Mouse (Mus musculus): ENCODE measurements at regions not wholly inside any gene's neighbourhood (a gene's known extent, or its start where the extent isn't known, plus 50 kb on each side); places are given as distances from the start of the nearest gene placed in this dataset.

DNA sequence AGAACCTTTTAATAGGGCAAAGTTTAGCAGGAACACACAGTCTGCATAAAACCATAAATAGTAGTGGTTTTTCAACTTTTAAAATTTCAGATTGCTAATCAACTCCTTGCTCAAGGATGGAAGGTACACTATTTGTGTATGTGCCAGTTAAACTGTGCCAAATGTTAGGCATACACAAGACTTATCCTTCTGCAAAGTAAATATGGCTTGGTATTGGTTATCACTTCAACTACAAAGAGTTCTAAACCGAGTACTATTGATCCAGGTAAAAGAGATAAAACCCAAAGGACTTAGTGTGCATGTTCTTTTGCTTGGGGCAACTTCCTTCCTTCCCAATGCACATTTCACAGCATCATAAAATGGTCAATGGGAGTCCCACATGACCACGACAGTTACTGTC, 1200.2 kb downstream of the Gsdmc2 start:
- Histone ChIP-seq H3K27me3 (ENCODE audit: control insufficient read depth, insufficient read depth, low read depth, low read length) (no peaks in the 10 kb centered on the region), H3K9ac (ENCODE audit: low read depth, low read length) (no peak overlapping the region), H3K4me1 (ENCODE audit: control insufficient read depth, low read depth, low read length) (no peaks in the 10 kb centered on the region), H3K27ac (ENCODE audit: low read length) (no peak overlapping the region), H3K4me2 (ENCODE audit: low read depth, low read length) (no peak overlapping the region), H3K9me3 (replicated peaks; ENCODE audit: control insufficient read depth, low read length) (no peaks in the 10 kb centered on the region), H3K36me3 (ENCODE audit: control insufficient read depth, insufficient read depth) (no peaks in the 10 kb centered on the region), H3K4me3 (ENCODE audit: low read depth, low read length) (no peak overlapping the region)
- 41% methylated on average over 2 of the region's 2 CpGs for WGBS (ENCODE audit: insufficient replicate concordance)
- ATAC-seq (ENCODE audit: low read depth), result no peak

DNA sequence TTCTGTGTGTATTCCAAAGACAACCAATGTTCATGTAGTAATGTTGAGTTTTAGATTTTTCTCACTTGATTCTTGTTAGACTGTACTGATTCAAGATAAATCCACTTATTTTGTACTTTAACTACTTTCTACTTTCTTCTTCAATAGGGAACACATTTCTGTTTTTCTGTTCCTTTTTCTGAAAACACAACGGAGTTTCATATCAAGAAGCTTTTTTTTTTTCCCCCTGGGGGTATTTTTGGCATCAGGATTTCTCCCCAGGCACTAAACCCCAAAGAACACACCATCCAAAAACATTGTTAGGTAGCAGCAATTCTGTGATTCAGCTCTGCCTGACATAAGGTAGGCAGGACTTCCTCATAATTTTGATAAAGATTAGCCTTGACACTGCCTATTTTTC, 1200.7 kb downstream of the Gsdmc2 start:
- ATAC-seq (ENCODE audit: low read depth), result no peak
- Histone ChIP-seq H3K4me3 (ENCODE audit: low read depth, low read length) (no peak overlapping the region), H3K27me3 (ENCODE audit: control insufficient read depth, insufficient read depth, low read depth, low read length) (no peaks in the 10 kb centered on the region), H3K9me3 (replicated peaks; ENCODE audit: control insufficient read depth, low read length) (no peaks in the 10 kb centered on the region), H3K4me2 (ENCODE audit: low read depth, low read length) (no peak overlapping the region), H3K27ac (ENCODE audit: low read length) (no peak overlapping the region), H3K9ac (ENCODE audit: low read depth, low read length) (no peak overlapping the region), H3K4me1 (ENCODE audit: control insufficient read depth, low read depth, low read length) (no peaks in the 10 kb centered on the region), H3K36me3 (ENCODE audit: control insufficient read depth, insufficient read depth) (no peaks in the 10 kb centered on the region)
- 36% methylated on average over 1 of the region's 1 CpGs for WGBS (ENCODE audit: insufficient replicate concordance)

DNA sequence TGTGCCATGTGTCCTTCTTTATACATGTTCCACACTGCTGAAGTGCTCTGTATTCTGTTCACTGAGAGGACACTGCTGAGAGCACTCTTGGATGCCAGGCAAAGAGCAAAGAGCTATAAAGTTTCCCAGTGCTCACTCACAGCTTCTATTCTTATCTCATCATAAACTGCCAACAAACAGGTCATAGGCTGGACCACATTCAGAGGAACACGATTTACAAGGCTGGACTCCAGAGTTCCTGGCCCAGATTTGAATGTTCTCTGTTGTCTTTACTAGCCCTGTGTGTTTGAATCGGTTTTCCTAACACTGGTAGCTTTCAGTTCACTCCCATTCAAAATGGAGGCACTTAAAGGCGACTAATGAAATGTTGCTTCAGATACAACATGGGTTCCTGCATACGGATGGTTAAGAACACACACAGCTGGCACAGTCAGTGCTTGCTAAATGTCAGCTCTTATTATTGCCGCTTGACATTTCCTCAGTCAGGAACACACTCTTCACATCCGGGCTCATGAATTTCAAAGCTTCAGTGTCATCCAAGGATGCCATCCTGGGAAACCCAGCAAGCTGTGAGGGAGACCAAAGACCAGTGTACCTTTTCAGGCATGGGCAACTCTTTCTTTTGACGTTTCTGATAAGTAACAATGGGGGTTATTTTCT, 1203.8 kb downstream of the Gsdmc2 start:
- Histone ChIP-seq H3K9me3 (replicated peaks; ENCODE audit: control insufficient read depth, low read length) (no peaks in the 10 kb centered on the region), H3K27me3 (ENCODE audit: control insufficient read depth, insufficient read depth, low read depth, low read length) (no peaks in the 10 kb centered on the region), H3K9ac (ENCODE audit: low read depth, low read length) (no peak overlapping the region), H3K36me3 (ENCODE audit: control insufficient read depth, insufficient read depth) (no peaks in the 10 kb centered on the region), H3K4me1 (ENCODE audit: control insufficient read depth, low read depth, low read length) (no peaks in the 10 kb centered on the region), H3K4me2 (ENCODE audit: low read depth, low read length) (no peak overlapping the region), H3K27ac (ENCODE audit: low read length) (no peak overlapping the region), H3K4me3 (ENCODE audit: low read depth, low read length) (no peak overlapping the region)
- 52% methylated on average over 7 of the region's 7 CpGs for WGBS (ENCODE audit: insufficient replicate concordance)
- ATAC-seq (ENCODE audit: low read depth), result no peak

DNA sequence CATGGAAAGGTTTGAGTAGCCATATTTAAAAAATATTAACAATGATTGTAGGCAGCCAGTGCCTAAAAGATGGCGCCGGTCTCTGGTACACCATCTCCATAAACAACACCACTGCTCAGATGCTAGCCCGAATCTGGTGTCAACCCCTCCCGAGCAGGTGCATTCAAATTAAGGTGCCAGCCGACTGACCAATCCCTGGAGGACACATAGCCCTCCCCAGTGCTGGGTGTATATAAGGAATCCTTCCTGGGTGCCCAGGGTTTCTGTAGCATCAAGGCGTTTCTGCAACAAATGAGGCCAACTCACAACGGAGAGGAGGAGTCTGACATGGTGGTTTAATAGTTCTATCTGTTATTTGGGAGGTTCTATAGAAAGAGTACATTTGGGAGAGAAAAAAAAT, 1219.6 kb downstream of the Gsdmc2 start:
- Histone ChIP-seq H3K36me3 (ENCODE audit: control insufficient read depth, insufficient read depth) (no peaks in the 10 kb centered on the region), H3K9me3 (replicated peaks; ENCODE audit: control insufficient read depth, low read length) (no peaks in the 10 kb centered on the region), H3K27me3 (ENCODE audit: control insufficient read depth, insufficient read depth, low read depth, low read length) (no peaks in the 10 kb centered on the region), H3K4me1 (ENCODE audit: control insufficient read depth, low read depth, low read length) (no peaks in the 10 kb centered on the region), H3K4me2 (ENCODE audit: low read depth, low read length) (no peak overlapping the region), H3K27ac (ENCODE audit: low read length) (no peak overlapping the region), H3K4me3 (ENCODE audit: low read depth, low read length) (no peak overlapping the region), H3K9ac (ENCODE audit: low read depth, low read length) (no peak overlapping the region)
- 71% methylated on average over 7 of the region's 7 CpGs for WGBS (ENCODE audit: insufficient replicate concordance)
- ATAC-seq (ENCODE audit: low read depth), result no peak

DNA sequence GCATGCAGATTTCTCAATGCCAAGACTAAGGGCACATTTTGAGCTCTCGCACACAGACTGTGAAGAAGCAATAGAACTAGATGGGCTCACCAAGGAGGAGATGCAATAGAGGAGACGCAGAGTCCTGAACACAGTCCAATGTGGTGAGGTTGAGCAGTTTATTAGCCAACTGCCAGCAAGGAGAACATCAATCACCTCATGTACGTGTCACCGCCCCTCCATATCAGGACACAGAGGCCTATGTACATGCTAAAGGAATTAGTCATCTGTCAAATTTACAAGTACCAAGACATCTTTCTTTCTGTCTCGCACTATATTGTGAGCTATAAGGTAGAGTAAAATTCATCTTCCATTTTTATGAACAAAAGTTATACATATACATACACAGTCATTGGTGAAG, 1228.9 kb downstream of the Gsdmc2 start:
- Histone ChIP-seq H3K9me3 (replicated peaks; ENCODE audit: control insufficient read depth, low read length) (no peaks in the 10 kb centered on the region), H3K4me1 (ENCODE audit: control insufficient read depth, low read depth, low read length) (no peaks in the 10 kb centered on the region), H3K4me2 (ENCODE audit: low read depth, low read length) (no peak overlapping the region), H3K36me3 (ENCODE audit: control insufficient read depth, insufficient read depth) (no peaks in the 10 kb centered on the region), H3K4me3 (ENCODE audit: low read depth, low read length) (no peak overlapping the region), H3K27ac (ENCODE audit: low read length) (no peak overlapping the region), H3K9ac (ENCODE audit: low read depth, low read length) (no peak overlapping the region), H3K27me3 (ENCODE audit: control insufficient read depth, insufficient read depth, low read depth, low read length) (no peaks in the 10 kb centered on the region)
- WGBS (ENCODE audit: insufficient replicate concordance), result 74% methylated on average over 5 of the region's 5 CpGs
- ATAC-seq (ENCODE audit: low read depth), result no peak

DNA sequence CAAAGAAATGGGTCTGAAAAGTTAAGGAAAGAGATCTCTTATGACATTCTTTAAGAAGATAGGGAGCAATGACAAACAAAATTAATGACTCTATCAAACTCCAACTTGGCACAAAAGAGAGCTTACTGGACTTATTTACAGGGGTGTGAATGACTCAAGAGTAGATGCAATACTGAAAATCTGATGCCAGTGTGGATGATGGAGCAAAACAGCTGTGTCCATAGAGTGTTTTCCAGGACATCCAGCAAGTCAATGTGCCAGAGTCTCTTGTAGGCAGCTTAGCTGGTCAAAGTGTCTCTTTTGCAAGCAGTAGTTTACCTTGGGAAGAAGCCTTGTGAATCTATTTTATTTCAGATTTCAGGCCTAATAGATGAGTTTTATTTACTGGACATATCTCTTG, 1248.2 kb downstream of the Gsdmc2 start:
- no peak for ATAC-seq (ENCODE audit: low read depth)
- Histone ChIP-seq H3K27me3 (ENCODE audit: control insufficient read depth, insufficient read depth, low read depth, low read length) (no peaks in the 10 kb centered on the region), H3K36me3 (ENCODE audit: control insufficient read depth, insufficient read depth) (no peaks in the 10 kb centered on the region), H3K4me3 (ENCODE audit: low read depth, low read length) (no peak overlapping the region), H3K27ac (ENCODE audit: low read length) (no peak overlapping the region), H3K9me3 (replicated peaks; ENCODE audit: control insufficient read depth, low read length) (no peaks in the 10 kb centered on the region), H3K4me1 (ENCODE audit: control insufficient read depth, low read depth, low read length) (no peaks in the 10 kb centered on the region), H3K9ac (ENCODE audit: low read depth, low read length) (no peak overlapping the region), H3K4me2 (ENCODE audit: low read depth, low read length) (no peak overlapping the region)

DNA sequence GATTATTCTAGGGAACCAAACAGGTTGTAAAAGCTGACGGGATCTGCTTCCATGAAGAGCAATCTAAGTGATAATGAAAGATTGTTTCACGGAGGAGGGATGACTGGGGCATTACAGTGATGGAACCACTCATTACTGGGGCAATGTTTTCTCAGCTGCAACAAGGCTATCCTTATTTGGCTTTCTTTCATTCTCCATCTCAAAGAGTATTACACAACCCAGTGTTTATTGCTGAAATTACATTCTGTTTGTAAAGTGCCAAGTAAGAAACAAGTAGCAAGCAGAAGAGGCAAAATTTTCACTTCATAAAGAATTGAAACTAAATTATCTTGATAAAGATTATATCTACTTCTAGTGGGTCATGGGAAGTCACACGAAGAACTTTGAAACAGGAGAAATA, 1256.4 kb downstream of the Gsdmc2 start:
- no peaks in the 10 kb centered on the region for H3K36me3 ChIP-seq (ENCODE audit: control insufficient read depth, insufficient read depth)
- ATAC-seq (ENCODE audit: low read depth), result no peak
- no peaks in the 10 kb centered on the region for H3K4me1 ChIP-seq (ENCODE audit: control insufficient read depth, low read depth, low read length)
- no peak overlapping the region for H3K4me3 ChIP-seq (ENCODE audit: low read depth, low read length)
- no peaks in the 10 kb centered on the region for H3K27me3 ChIP-seq (ENCODE audit: control insufficient read depth, insufficient read depth, low read depth, low read length)
- 45% methylated on average over 3 of the region's 3 CpGs for WGBS (ENCODE audit: insufficient replicate concordance)
- H3K9ac ChIP-seq (ENCODE audit: low read depth, low read length), result no peak overlapping the region
- H3K9me3 ChIP-seq (replicated peaks; ENCODE audit: control insufficient read depth, low read length), result no peaks in the 10 kb centered on the region
- no peak overlapping the region for H3K27ac ChIP-seq (ENCODE audit: low read length)
- no peak overlapping the region for H3K4me2 ChIP-seq (ENCODE audit: low read depth, low read length)

DNA sequence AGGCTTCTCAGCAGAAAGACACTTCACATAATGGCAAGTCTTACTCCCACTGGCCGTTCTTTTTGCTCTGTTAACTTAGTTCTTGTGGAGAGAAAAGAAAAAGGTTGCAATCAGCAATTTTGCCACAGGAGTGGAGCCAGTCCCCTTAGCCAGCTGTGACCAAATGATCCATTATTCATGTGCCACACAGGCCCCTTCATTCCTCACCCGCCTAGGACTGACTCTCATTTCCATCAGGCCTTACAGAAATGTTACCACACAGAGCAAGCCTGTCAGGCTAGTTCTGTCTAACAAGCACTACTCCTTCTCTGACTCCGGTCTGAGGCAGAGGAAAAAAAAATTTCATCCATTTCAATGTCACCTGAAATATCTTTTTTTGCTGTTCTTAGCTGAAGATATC, 1266.2 kb downstream of the Gsdmc2 start:
- Histone ChIP-seq H3K27me3 (ENCODE audit: control insufficient read depth, insufficient read depth, low read depth, low read length) (no peaks in the 10 kb centered on the region), H3K4me3 (ENCODE audit: low read depth, low read length) (no peak overlapping the region), H3K4me2 (ENCODE audit: low read depth, low read length) (no peak overlapping the region), H3K27ac (ENCODE audit: low read length) (no peak overlapping the region), H3K4me1 (ENCODE audit: control insufficient read depth, low read depth, low read length) (no peaks in the 10 kb centered on the region), H3K9me3 (replicated peaks; ENCODE audit: control insufficient read depth, low read length) (no peaks in the 10 kb centered on the region), H3K9ac (ENCODE audit: low read depth, low read length) (no peak overlapping the region), H3K36me3 (ENCODE audit: control insufficient read depth, insufficient read depth) (no peaks in the 10 kb centered on the region)
- no peak for ATAC-seq (ENCODE audit: low read depth)
- WGBS (ENCODE audit: insufficient replicate concordance), result 52% methylated on average over 3 of the region's 3 CpGs

DNA sequence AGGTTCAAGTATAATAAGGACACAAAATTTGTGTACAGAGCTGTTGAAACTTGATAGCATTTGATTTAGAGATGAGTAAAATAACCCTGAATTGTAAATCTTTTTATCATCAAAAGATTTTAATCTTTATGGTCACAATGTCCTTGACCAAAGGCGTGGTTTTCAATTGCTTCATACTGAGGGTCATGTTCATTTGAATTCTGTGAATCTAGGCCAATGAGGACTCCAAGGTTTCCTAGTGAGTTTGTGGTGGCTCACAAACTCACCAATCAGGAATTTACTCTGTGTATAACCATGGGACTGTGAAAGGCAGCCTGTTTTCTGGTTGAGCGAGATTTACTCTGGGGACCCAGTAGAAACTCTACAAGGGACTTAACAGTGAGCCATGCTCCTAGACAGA, 1269.2 kb downstream of the Gsdmc2 start:
- Histone ChIP-seq H3K9me3 (replicated peaks; ENCODE audit: control insufficient read depth, low read length) (no peaks in the 10 kb centered on the region), H3K4me1 (ENCODE audit: control insufficient read depth, low read depth, low read length) (no peaks in the 10 kb centered on the region), H3K36me3 (ENCODE audit: control insufficient read depth, insufficient read depth) (no peaks in the 10 kb centered on the region), H3K4me3 (ENCODE audit: low read depth, low read length) (no peak overlapping the region), H3K27ac (ENCODE audit: low read length) (no peak overlapping the region), H3K27me3 (ENCODE audit: control insufficient read depth, insufficient read depth, low read depth, low read length) (no peaks in the 10 kb centered on the region), H3K9ac (ENCODE audit: low read depth, low read length) (no peak overlapping the region), H3K4me2 (ENCODE audit: low read depth, low read length) (no peak overlapping the region)
- WGBS (ENCODE audit: insufficient replicate concordance), result 56% methylated on average over 2 of the region's 2 CpGs
- no peak for ATAC-seq (ENCODE audit: low read depth)
